Mouse (Mus musculus) monocyte, adult 59 days (primary cell): Measurements from ENCODE around the gene Olfr705. TPM values are rescaled to one million over a fixed set of nuclear protein-coding genes. Genes with fewer than 3 reads are reported as not detected.

Experiments used
- total RNA-seq, 2 experiments: library from RNA; stranded (reverse); gene quantifications; one replicate each; pipeline ENCODE4 v1.2.4; 2023

Gene Olfr705
- not detected for total RNA-seq

GRCm38 (mm10) chr7:106876791-106877190, at the start of gene Olfr705:
TSS of gene Olfr705 (minus strand) at chr7:106876891.

GRCm38 (mm10) chr7:106907676-106908075, 31.0 kb upstream of the Olfr705 start, which contains the start of gene Olfr1532-ps1:
TSS of gene Olfr1532-ps1 (plus strand) at chr7:106908001.

GRCm38 (mm10) chr7:106901141-106901540, 24.4 kb upstream of the Olfr705 start, which contains the start of gene Olfr707:
TSS of gene Olfr707 (minus strand) at chr7:106901241.

DNA sequence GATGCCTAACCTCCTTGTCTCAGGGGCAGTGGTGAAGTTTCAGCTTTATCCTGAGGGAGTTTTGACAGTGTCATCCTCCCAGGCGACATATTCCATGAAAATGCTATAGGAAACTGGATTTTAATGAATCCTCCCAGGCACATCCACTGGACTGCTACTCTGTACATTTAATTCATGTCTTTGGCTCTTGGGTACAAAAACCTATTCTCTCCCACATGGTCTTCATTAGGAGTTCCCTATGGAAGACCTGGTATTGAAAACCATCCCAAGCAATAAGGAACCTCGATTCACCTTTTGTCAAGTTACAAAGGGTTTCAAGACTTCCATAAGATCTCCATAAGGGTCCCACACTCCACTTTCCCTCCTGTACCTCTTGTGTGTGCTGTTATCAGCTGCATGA, 11.4 kb upstream of the Olfr705 start, which contains the start of gene Olfr706:
Gene Olfr706, minus strand, starts transcription at position 101 of the 400 bp plus-strand sequence.

DNA sequence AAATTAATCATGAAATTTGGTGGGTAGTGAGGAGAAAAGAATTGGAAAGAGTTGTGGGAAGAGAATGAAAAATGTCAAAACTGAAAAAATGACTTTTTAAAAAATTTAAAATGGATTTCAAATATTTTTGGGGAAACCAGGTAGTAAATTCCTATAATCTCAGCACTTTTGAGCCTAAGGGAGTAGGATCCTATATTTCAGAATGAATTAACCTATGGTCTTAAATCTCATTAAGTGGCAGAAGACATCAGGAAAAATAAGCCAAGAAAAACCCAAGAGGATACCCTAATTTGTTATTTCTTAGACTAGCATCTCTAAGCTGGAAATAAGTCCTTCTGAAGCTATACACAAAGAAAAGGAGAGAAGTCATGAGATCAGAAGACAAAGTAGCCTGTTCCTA, 13.8 kb downstream of the Olfr705 start, which contains the start of gene Olfr704:
Gene Olfr704, plus strand, starts transcription at position 301 of the 400 bp plus-strand sequence.

GRCm38 (mm10) chr7:106843060-106843459, 33.6 kb downstream of the Olfr705 start, which contains the start of gene Olfr703:
TSS of gene Olfr703 (plus strand) at chr7:106843360.

DNA sequence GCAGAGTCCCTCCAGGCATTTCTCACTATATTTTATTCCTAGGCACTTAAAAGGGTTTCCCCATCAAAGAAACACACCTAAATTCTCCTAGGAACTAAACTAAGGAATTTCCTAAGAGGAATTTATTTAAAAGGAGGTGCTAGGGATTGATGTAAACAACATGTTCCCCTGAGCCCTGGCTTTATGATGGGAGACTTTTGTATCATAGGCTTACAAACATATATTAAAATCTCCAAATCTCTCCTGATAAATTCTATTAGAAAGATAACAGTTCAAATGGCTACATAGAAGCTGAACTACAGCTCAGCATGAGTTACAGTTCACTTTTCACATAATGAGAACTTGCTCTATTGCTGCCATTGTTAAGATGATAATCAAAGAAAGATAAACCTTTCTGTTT, 42.9 kb downstream of the Olfr705 start, which contains the start of gene Olfr702:
Gene Olfr702, minus strand, starts transcription at position 101 of the 400 bp plus-strand sequence.

Other genes starting within 250 kb of the Olfr705 start
- not detected for gene Olfr693, start 196.3 kb downstream of the Olfr705 start, total RNA-seq
- gene Olfr694, start 185.1 kb downstream of the Olfr705 start, total RNA-seq = not detected
- not detected for gene Olfr695, start 160.5 kb downstream of the Olfr705 start, total RNA-seq
- gene Olfr697, start 134.4 kb downstream of the Olfr705 start, total RNA-seq = not detected
- gene Olfr698, start 121.5 kb downstream of the Olfr705 start, total RNA-seq = not detected
- not detected for gene Olfr699, start 83.7 kb downstream of the Olfr705 start, total RNA-seq
- gene Olfr700, start 68.1 kb downstream of the Olfr705 start, total RNA-seq = not detected
- gene Olfr701, start 62.8 kb downstream of the Olfr705 start, total RNA-seq = not detected
- not detected for gene Olfr702, start 43.0 kb downstream of the Olfr705 start, total RNA-seq
- gene Olfr703, start 33.5 kb downstream of the Olfr705 start, total RNA-seq = not detected
- not detected for gene Olfr704, start 13.7 kb downstream of the Olfr705 start, total RNA-seq
- not detected for gene Olfr706, start 11.3 kb upstream of the Olfr705 start, total RNA-seq
- not detected for gene Olfr707, start 24.4 kb upstream of the Olfr705 start, total RNA-seq
- not detected for gene Olfr1532-ps1, start 31.1 kb upstream of the Olfr705 start, total RNA-seq
- under 1 TPM; 0.09 to 0.13 TPM for gene Olfr709-ps1, start 55.3 kb upstream of the Olfr705 start, total RNA-seq
- not detected for gene Olfr710, start 71.4 kb upstream of the Olfr705 start, total RNA-seq
- gene Olfr6, start 87.0 kb upstream of the Olfr705 start, total RNA-seq = not detected
- gene Olfr711, start 98.6 kb upstream of the Olfr705 start, total RNA-seq = not detected
- gene Olfr2, start 129.2 kb upstream of the Olfr705 start, total RNA-seq = not detected
- gene Olfr713, start 154.3 kb upstream of the Olfr705 start, total RNA-seq = not detected
- gene Olfr714, start 194.1 kb upstream of the Olfr705 start, total RNA-seq = not detected
- not detected for gene Olfr17, start 216.3 kb upstream of the Olfr705 start, total RNA-seq
- not detected for gene Olfr715b, start 233.5 kb upstream of the Olfr705 start, total RNA-seq